Mouse (Mus musculus) kidney, embryonic 14.5 days (tissue): ENCODE results near the gene Evc. TPM values are rescaled to one million over a fixed set of nuclear protein-coding genes. Genes with fewer than 3 reads are reported as not detected.

Experiments
- ATAC-seq: fragments of 200-750 bp; cut with Nextera tagmentation; 2 replicates; pipeline ENCODE4 v1.8.0; 2017; ENCODE audit warnings: moderate number of reproducible peaks, mild to moderate bottlenecking, moderate TSS enrichment, moderate library complexity; ENCODE audit not compliant: low FRiP score, low TSS enrichment
- H3K27ac ChIP-seq: fragments of 300-500 bp; sonication (generic); 2 replicates; pipeline ENCODE4 v1.5.1; 2014; ENCODE audit warnings: low read depth, mild to moderate bottlenecking, low read length, moderate library complexity, mixed read lengths
- H3K27me3 ChIP-seq: fragments of 300-500 bp; sonication (generic); 2 replicates; pipeline ENCODE4 v1.6.1; 2014; ENCODE audit warnings: mild to moderate bottlenecking, low read length; ENCODE audit not compliant: control insufficient read depth, insufficient read depth
- H3K36me3 ChIP-seq: fragments of 300-500 bp; sonication (generic); 2 replicates; pipeline ENCODE4 v1.6.1; 2014; ENCODE audit warnings: low read length, mixed read lengths; ENCODE audit not compliant: control insufficient read depth, insufficient read depth
- H3K4me1 ChIP-seq: fragments of 300-500 bp; sonication (generic); 2 replicates; pipeline ENCODE4 v1.6.1; 2014; ENCODE audit warnings: low read length, mixed read lengths; ENCODE audit not compliant: control insufficient read depth, insufficient read depth
- H3K4me2 ChIP-seq: fragments of 300-500 bp; sonication (generic); replicated peaks from 2 replicates; pipeline ENCODE4 v1.6.1; 2014; ENCODE audit warnings: low read depth, mild to moderate bottlenecking, low read length
- H3K4me3 ChIP-seq: fragments of 300-500 bp; sonication (generic); 2 replicates; pipeline ENCODE4 v1.5.1; 2014; ENCODE audit warnings: mild to moderate bottlenecking, low read length
- H3K9ac ChIP-seq: fragments of 300-500 bp; sonication (generic); 2 replicates; pipeline ENCODE4 v1.6.1; 2014; ENCODE audit warnings: low read depth, mild to moderate bottlenecking, low read length, moderate library complexity
- H3K9me3 ChIP-seq: fragments of 300-500 bp; sonication (generic); 2 replicates; pipeline ENCODE4 v1.6.1; 2016; ENCODE audit warnings: low read length; ENCODE audit not compliant: control insufficient read depth
- WGBS: fragments of 180-500 bp; shearing (Covaris S2); extraction: QIAGEN DNeasy Blood & Tissue Kit; methylation state at CpG from one replicate; pipeline ENCODE4 v1.1.7; 2014; 5-methylcytosine and 5-hydroxymethylcytosine counted together
- polyA plus RNA-seq: library from polyadenylated mRNA; unstranded; fragments of >200 nt; fragmentation: Nextera tagmentation; extraction: Ambion mirVana; gene quantifications from 2 replicates; pipeline ENCODE4 v1.2.1, GENCODE M21; 2014

The Evc gene
- polyA plus RNA-seq, 1 experiment from 2014 or later = 18.4 TPM

DNA sequence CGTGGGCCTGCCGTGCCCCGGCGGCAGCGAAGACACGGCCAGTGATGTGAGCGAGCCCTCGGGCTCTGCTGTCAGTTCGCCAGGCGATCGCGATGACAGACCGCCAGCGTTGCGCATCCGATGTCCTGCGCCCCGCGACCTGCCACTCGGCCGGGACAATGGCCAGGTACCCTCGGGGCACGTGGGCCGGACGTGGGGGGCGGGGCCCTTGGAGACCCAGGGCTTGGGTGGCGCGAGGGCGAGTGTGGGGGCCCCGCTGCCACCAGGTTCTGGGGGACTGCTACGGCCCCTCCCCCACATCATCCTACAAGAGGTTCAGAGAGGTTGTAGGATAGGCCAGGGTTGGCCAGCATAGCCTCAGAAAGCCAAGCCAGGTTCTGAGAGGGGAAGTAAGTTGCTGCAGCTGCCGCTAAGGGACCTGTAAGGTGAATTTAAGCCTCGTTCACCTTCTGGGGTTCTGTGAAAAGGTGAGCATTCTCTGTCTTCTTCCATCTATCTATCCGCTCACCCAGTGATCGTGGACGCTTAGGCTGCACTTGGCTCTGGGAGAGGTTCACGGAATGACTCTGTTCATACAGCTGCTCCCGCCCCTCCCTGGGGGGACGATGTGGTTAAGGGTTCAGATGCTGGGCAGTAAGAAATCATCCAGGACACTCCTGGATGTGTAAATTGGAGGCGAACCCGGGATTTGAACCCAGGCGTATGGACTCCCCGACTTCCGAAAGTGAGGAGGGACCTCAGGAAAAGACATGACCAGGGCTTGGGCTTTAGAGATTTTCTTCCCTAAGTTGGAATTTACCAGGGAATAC is 94.1 kb downstream of the Evc start:
- H3K4me1 ChIP-seq = peaks cover 12% of the 10 kb centered on the region; the same call in 1 of the 2 replicates
- no peaks in the 10 kb centered on the region for H3K9me3 ChIP-seq
- H3K9ac ChIP-seq = no peak overlapping the region
- H3K36me3 ChIP-seq = no peaks in the 10 kb centered on the region
- 8% methylated on average over 44 of the region's 44 CpGs for WGBS
- H3K27me3 ChIP-seq = peaks cover 65% of the 10 kb centered on the region
- peak overlapping the region; percentile 41 for H3K4me3 ChIP-seq
- H3K27ac ChIP-seq = no peak overlapping the region
- H3K4me2 ChIP-seq = peak overlapping the region; percentile 70
- no peak for ATAC-seq

DNA sequence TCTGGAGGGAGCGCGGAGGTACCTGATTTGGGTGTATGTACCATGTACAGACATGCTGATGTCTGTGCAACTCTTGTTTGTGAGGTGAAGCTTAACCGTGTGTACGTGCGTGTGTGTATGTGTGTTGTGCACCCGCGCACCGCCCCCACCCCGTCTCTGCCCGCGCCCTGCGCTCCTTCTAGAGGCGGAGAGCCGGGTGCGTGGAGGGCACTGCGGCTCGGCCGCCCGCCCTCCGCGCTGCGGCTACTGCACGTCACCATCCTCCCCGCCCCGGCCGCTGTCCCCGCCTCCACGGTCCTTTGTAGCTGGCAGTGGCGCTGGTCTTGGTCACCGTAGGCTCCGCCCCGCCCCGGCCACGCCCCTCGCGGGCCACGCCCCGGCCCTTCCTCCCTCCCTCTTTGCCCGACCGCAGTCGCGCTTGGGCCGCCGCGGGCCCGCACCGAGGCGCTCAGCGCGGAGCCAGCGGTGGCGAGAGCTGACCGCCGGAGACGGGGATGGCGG is 95.0 kb downstream of the Evc start, which contains the start of gene Crmp1:
Crmp1 (plus strand) TSS at position 290 of the 501 bp plus-strand sequence.
- Histone ChIP-seq H3K4me2 (peak within 1 kb of the TSS; percentile 70), H3K27me3 (peaks cover 58% of the 10 kb centered on the region), H3K4me1 (peaks cover 12% of the 10 kb centered on the region; the same call in 1 of the 2 replicates), H3K9me3 (no peaks in the 10 kb centered on the region), H3K36me3 (no peaks in the 10 kb centered on the region), H3K27ac (no peak within 1 kb of the TSS), H3K9ac (no peak within 1 kb of the TSS), H3K4me3 (peak within 1 kb of the TSS; percentile 41)
- WGBS = 2% methylated on average over 44 of the region's 56 CpGs
- ATAC-seq = peak; percentile 70

DNA sequence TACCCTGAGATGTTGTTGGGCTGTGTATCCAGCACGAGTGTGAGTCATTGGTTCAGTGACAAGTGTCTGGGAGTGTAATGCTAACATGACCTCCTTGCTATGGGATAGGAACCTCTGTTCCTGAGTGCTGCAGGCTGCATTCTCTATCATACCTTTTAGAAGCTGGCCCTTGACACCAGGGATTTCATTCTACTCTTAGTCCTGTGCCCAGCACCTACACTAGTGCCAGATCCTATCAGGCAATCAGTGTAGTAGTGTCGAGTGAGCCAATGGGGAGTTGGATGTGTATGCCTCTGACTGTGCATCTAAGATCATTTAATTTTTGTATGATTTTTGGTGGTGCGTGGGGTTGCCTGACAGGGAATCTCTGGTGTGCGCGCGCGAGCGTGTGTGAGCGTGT is 95.5 kb downstream of the Evc start:
- peaks cover 11% of the 10 kb centered on the region; the same call in 1 of the 2 replicates for H3K4me1 ChIP-seq
- H3K27ac ChIP-seq = no peak overlapping the region
- no peaks in the 10 kb centered on the region for H3K9me3 ChIP-seq
- ATAC-seq = 0 out of 2 replicates have a peak, but pooled peaks have one; percentile 3
- WGBS = 11% methylated on average over 9 of the region's 9 CpGs
- H3K4me2 ChIP-seq = peak overlapping the region; percentile 70; the same call in 1 of the 2 replicates
- peaks cover 53% of the 10 kb centered on the region for H3K27me3 ChIP-seq
- H3K9ac ChIP-seq = no peak overlapping the region
- H3K36me3 ChIP-seq = no peaks in the 10 kb centered on the region
- H3K4me3 ChIP-seq = peak overlapping the region; percentile 41; the same call in 1 of the 2 replicates

DNA sequence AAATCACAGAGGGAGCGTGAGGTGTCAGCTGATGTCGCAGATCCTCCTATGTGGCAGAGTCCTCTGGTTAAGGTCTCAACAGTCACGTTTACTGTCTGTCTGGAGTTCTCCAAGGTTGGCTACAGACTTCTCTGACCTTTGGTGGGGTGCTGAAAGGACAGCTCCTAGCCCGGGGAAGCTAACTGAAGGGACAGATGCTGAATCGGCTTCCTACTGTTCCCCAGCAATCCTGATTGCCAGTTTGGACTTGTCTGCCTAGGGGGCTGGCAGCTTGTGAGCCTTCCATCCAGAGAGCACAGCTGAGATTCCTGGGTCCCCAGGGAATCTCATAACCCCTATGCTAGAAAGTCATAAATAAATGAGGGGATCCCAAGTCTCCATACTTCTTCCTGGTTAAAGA is 96.1 kb downstream of the Evc start:
- H3K4me1 ChIP-seq = peaks cover 8% of the 10 kb centered on the region; the same call in 1 of the 2 replicates
- ATAC-seq = no peak
- H3K4me3 ChIP-seq = no peak overlapping the region
- H3K9me3 ChIP-seq = no peaks in the 10 kb centered on the region
- no peak overlapping the region for H3K27ac ChIP-seq
- no peak overlapping the region for H3K4me2 ChIP-seq
- no peak overlapping the region for H3K9ac ChIP-seq
- no peaks in the 10 kb centered on the region for H3K36me3 ChIP-seq
- 6% methylated on average over 5 of the region's 5 CpGs for WGBS
- peaks cover 47% of the 10 kb centered on the region for H3K27me3 ChIP-seq

Other genes starting within 250 kb of the Evc start
- 9.7 and 12.0 TPM in 2 replicates for gene Crmp1, start 95.0 kb downstream of the Evc start, polyA plus RNA-seq
- gene Evc2, start 1.6 kb upstream of the Evc start, polyA plus RNA-seq = 14.4 and 21.6 TPM in 2 replicates